Mouse (Mus musculus) adrenal gland, adult 2 months (tissue): ENCODE results near the gene Gm3486. TPM values are rescaled to one million over a fixed set of nuclear protein-coding genes. Genes with fewer than 3 reads are reported as not detected.
"Not testable (repeated sequence)": the region's sequence is repeated elsewhere in the genome, so short reads cannot be mapped to it uniquely, and the experiment has no call there.

ENCODE experiments used
- DNase-seq: peaks from one replicate; pipeline ENCODE4 v3.0.0; 2021
- long read RNA-seq: library from polyadenylated mRNA; stranded (forward); transcript quantifications from one replicate; pipeline ENCODE4 v2.0.0, GENCODE M21; 2021
- polyA plus RNA-seq: library from polyadenylated mRNA; depleted of rRNA; stranded (reverse); fragments of >200 nt; gene quantifications from 2 replicates; pipeline ENCODE4 v1.2.3, GENCODE M21; 2012; rRNA removed
- total RNA-seq, 2 experiments: library from RNA; stranded (reverse); gene quantifications; 2 replicates each; pipeline ENCODE4 v1.2.3; 2021

Gm3486 gene
- total RNA-seq (not detected), polyA plus RNA-seq (not detected in 2 replicates)
- long read RNA-seq = 0 reads

- not testable (repeated sequence) for DNase-seq
Observed at GRCm38 (mm10) chr14:41489385-41489784, at the start of gene Gm3486. Gene Gm3486 (minus strand): TSS chr14:41489485.

DNA sequence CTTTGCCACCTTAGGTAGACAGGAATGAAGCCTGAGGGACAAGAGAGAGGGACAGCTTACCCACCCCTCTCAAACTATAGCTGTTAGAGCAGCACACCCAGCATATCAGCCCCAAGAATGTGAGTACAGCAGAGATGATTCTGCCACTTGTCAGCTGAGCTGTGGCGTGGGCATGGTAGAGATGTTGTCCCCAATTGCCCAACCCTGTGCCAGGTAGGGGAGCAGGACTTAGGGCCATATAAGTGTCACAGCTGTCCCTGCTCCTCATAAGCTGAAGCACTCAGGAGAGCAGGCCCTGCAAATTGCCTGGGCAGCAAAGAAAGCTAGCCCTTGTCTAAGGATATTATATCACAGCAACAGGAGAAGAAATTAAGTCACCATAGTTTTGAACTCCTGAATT, 35.4 kb upstream of the Gm3486 start:
- not testable (repeated sequence) for DNase-seq

GRCm38 (mm10) chr14:41520683-41521082, 31.4 kb upstream of the Gm3486 start:
- DNase-seq = not testable (repeated sequence)

- not testable (repeated sequence) for DNase-seq
Observed at GRCm38 (mm10) chr14:41453418-41453817, 35.9 kb downstream of the Gm3486 start, which contains the start of gene Gm7954. Gene Gm7954 (minus strand): TSS chr14:41453518.

Other genes with a start within 250 kb of the Gm3486 start
- gene Gm2832, start 210.7 kb downstream of the Gm3486 start, total RNA-seq = not detected
- not detected in 2 replicates for gene Gm2832, start 210.7 kb downstream of the Gm3486 start, polyA plus RNA-seq
- gene Gm5798, start 140.9 kb downstream of the Gm3486 start, total RNA-seq = not detected
- not detected in 2 replicates for gene Gm5798, start 140.9 kb downstream of the Gm3486 start, polyA plus RNA-seq
- gene Gm7945, start 103.1 kb downstream of the Gm3486 start, total RNA-seq = not detected
- not detected in 2 replicates for gene Gm7945, start 103.1 kb downstream of the Gm3486 start, polyA plus RNA-seq
- not detected for gene Gm6482, start 81.2 kb downstream of the Gm3486 start, total RNA-seq
- gene Gm6482, start 81.2 kb downstream of the Gm3486 start, polyA plus RNA-seq = not detected in 2 replicates
- not detected for gene Gm7954, start 36.0 kb downstream of the Gm3486 start, total RNA-seq
- gene Gm7954, start 36.0 kb downstream of the Gm3486 start, polyA plus RNA-seq = not detected in 2 replicates
- gene Gm7970, start 66.1 kb upstream of the Gm3486 start, total RNA-seq = not detected
- gene Gm7970, start 66.1 kb upstream of the Gm3486 start, polyA plus RNA-seq = not detected in 2 replicates
- gene 1700049E17Rik2, start 83.7 kb upstream of the Gm3486 start, total RNA-seq = not detected
- gene 1700049E17Rik2, start 83.7 kb upstream of the Gm3486 start, polyA plus RNA-seq = not detected in 2 replicates
- not detected for gene Gm3072, start 135.1 kb upstream of the Gm3486 start, total RNA-seq
- gene Gm3072, start 135.1 kb upstream of the Gm3486 start, polyA plus RNA-seq = not detected in 2 replicates
- not detected for gene Gm3676, start 157.0 kb upstream of the Gm3486 start, total RNA-seq
- gene Gm3676, start 157.0 kb upstream of the Gm3486 start, polyA plus RNA-seq = not detected in 2 replicates
- gene Gm8068, start 212.4 kb upstream of the Gm3486 start, total RNA-seq = not detected
- gene Gm8068, start 212.4 kb upstream of the Gm3486 start, polyA plus RNA-seq = not detected in 2 replicates